Mouse (Mus musculus): ENCODE measurements around the gene Dcbld1. TPM values are rescaled to one million over a fixed set of nuclear protein-coding genes. Genes with fewer than 3 reads are reported as not detected.
"Not testable (repeated sequence)": the region's sequence is repeated elsewhere in the genome, so short reads cannot be mapped to it uniquely, and the experiment has no call there.

Gene Dcbld1
- total RNA-seq, 2 experiments from 2014 or later: not detected

GRCm38 (mm10) chr10:52293921-52294577 lies 60.6 kb downstream of the Dcbld1 start:
- ATAC-seq (replicated peaks; ENCODE audit: low FRiP score, poor library complexity, severe bottlenecking): no peak

GRCm38 (mm10) chr10:52295934-52296333 lies 62.5 kb downstream of the Dcbld1 start:
- ATAC-seq (replicated peaks; ENCODE audit: low FRiP score, poor library complexity, severe bottlenecking): no peak

GRCm38 (mm10) chr10:52298568-52298967 lies 65.1 kb downstream of the Dcbld1 start:
- ATAC-seq (replicated peaks; ENCODE audit: low FRiP score, poor library complexity, severe bottlenecking): not testable (repeated sequence)

- no peak for ATAC-seq (replicated peaks; ENCODE audit: low FRiP score, poor library complexity, severe bottlenecking)
Observed at GRCm38 (mm10) chr10:52301766-52302165, 68.3 kb downstream of the Dcbld1 start.

GRCm38 (mm10) chr10:52302271-52302670 lies 68.9 kb downstream of the Dcbld1 start:
- no peak for ATAC-seq (replicated peaks; ENCODE audit: low FRiP score, poor library complexity, severe bottlenecking)

- no peak for ATAC-seq (replicated peaks; ENCODE audit: low FRiP score, poor library complexity, severe bottlenecking)
Observed at GRCm38 (mm10) chr10:52304574-52304973, 71.2 kb downstream of the Dcbld1 start.

- no peak for ATAC-seq (replicated peaks; ENCODE audit: low FRiP score, poor library complexity, severe bottlenecking)
Observed at GRCm38 (mm10) chr10:52309196-52309595, 75.8 kb downstream of the Dcbld1 start.

GRCm38 (mm10) chr10:52319506-52320286 lies 86.3 kb downstream of the Dcbld1 start:
- ATAC-seq (replicated peaks; ENCODE audit: low FRiP score, poor library complexity, severe bottlenecking): no peak

GRCm38 (mm10) chr10:52321918-52322317 lies 88.5 kb downstream of the Dcbld1 start:
- no peak for ATAC-seq (replicated peaks; ENCODE audit: low FRiP score, poor library complexity, severe bottlenecking)

GRCm38 (mm10) chr10:52331007-52331406 lies 97.6 kb downstream of the Dcbld1 start:
- no peak for ATAC-seq (replicated peaks; ENCODE audit: low FRiP score, poor library complexity, severe bottlenecking)

- ATAC-seq (replicated peaks; ENCODE audit: low FRiP score, poor library complexity, severe bottlenecking): not testable (repeated sequence)
Observed at GRCm38 (mm10) chr10:52343324-52343723, 109.9 kb downstream of the Dcbld1 start.

- no peak for ATAC-seq (replicated peaks; ENCODE audit: low FRiP score, poor library complexity, severe bottlenecking)
Observed at GRCm38 (mm10) chr10:52353184-52353583, 119.8 kb downstream of the Dcbld1 start.

GRCm38 (mm10) chr10:52358467-52358866 lies 125.0 kb downstream of the Dcbld1 start, which contains the start of gene Gm26741:
Gene Gm26741 (plus strand): TSS chr10:52358767.
- no peak for ATAC-seq (replicated peaks; ENCODE audit: low FRiP score, poor library complexity, severe bottlenecking)

GRCm38 (mm10) chr10:52360241-52360735 lies 126.9 kb downstream of the Dcbld1 start:
- ATAC-seq (replicated peaks; ENCODE audit: low FRiP score, poor library complexity, severe bottlenecking): no peak

GRCm38 (mm10) chr10:52360862-52361609 lies 127.6 kb downstream of the Dcbld1 start:
- ATAC-seq (replicated peaks; ENCODE audit: low FRiP score, poor library complexity, severe bottlenecking): no peak

- ATAC-seq (replicated peaks; ENCODE audit: low FRiP score, poor library complexity, severe bottlenecking): no peak
Observed at GRCm38 (mm10) chr10:52368376-52368775, 135.0 kb downstream of the Dcbld1 start.
